ENCODE assay signal across 8 mouse cellular contexts in the genomic region with DNA sequence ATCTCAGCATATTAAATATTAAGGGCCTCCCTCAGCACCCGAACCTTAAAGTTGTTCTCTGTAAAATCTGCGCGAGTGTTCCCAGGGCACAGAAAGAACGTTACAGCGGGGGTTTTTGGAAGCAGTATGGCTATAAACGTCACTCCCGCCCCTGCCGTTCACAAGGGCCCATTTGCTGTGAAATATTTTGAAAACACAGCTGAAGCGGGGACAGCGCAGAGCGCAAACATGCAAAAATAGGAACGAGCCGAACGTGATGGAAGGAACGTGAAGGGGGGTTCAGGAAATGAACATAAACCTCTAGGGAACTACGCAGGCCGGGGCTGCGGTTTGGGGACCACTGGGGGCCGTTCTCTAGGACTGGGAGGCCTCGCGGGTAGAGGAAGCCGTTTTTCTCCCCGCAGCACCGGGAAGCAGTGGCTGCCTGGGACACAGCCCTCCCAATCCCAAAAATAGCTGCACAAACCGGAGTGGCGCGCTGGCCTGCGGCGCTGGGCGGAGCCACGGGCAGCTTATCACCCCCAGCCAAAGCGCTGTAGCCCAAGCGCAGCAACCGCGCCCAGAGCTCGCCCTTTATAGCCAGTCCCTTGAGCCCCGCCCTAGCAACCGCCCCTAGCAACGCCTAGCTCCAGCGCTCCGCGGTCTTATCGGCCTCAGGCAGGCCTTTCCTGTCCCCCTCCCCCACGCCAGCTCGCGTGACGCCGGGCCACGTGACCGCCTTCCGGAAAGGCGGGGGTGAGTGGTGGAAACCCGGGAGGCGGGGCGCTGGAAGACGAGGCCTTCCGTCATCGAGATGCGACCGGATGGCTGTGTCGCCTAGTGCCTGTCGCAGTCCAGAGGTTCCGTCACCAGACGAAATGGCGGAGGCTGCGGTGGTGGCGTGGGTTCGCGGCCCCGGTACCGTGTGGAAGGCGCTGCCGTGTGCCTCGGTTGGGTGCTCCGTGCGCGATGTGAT. TPM values are rescaled to one million over a fixed set of nuclear protein-coding genes. Genes with fewer than 3 reads are reported as not detected.
A peak's percentile ranks its signal among the peaks of the same experiment; 100 is the strongest.
DNase-seq lines count a peak whose midpoint lies in the region; ATAC-seq lines count a peak whose summit lies in the region.

Gene Sde2 (plus strand): TSS at position 812 of the 955 bp plus-strand sequence.

- peak within 1 kb of the TSS; percentile 97 for H3K9ac ChIP-seq in lung, embryonic 16.5 days (ENCODE audit: low read length)

- H3K27ac ChIP-seq in lung, embryonic 16.5 days (ENCODE audit: low read length) = peak within 1 kb of the TSS; percentile 100

- H3K36me3 ChIP-seq in lung, embryonic 16.5 days (ENCODE audit: control insufficient read depth, insufficient read depth, low read length) = no peaks in the 10 kb centered on the region

- H3K4me2 ChIP-seq in lung, embryonic 16.5 days (ENCODE audit: low read depth, low read length) = peak within 1 kb of the TSS; percentile 87

- no peaks in the 10 kb centered on the region for H3K9me3 ChIP-seq in lung, embryonic 16.5 days (ENCODE audit: control insufficient read depth, low read length)

- peaks cover 27% of the 10 kb centered on the region for H3K4me1 ChIP-seq in lung, embryonic 16.5 days (replicated peaks; ENCODE audit: control insufficient read depth, insufficient read depth, low read length)

- no peaks in the 10 kb centered on the region for H3K27me3 ChIP-seq in lung, embryonic 16.5 days (ENCODE audit: control insufficient read depth, insufficient read depth, low read depth, low read length)

- peak; percentile 97 for DNase-seq in MEL-GATA-1-ER (ENCODE audit: extremely low read depth, low read depth)
- peak; percentile 100 for DNase-seq in cerebellum, adult 8-10 months
- DNase-seq in forelimb bud, embryonic 11.5 days (ENCODE audit: low read depth, low spot score) = peak; percentile 100
- DNase-seq in layer of hippocampus, adult 9-10 months (ENCODE audit: low spot score) = peak; percentile 99
- peak; percentile 100 for DNase-seq in ovary, postnatal 10 days (ENCODE audit: low spot score)
- DNase-seq in thymus, postnatal 10 days (ENCODE audit: low spot score in 2 of 2) = peak; percentile 100

- ATAC-seq in hematopoietic stem cell, adult 5-6 weeks (replicated peaks in 1 of 2; ENCODE audit: insufficient read depth in 1 of 2, low FRiP score in 2 of 2, low TSS enrichment in 1 of 2, low read depth in 1 of 2, poor library complexity in 2 of 2, severe bottlenecking in 2 of 2) = peak; percentile 78 to 81
- peak; percentile 98 for ATAC-seq in lung, embryonic 16.5 days (ENCODE audit: low read depth)

- WGBS in lung, embryonic 16.5 days = under 1% methylated on average over 77 of the region's 77 CpGs

- H3K4me3 ChIP-seq in lung, embryonic 16.5 days (ENCODE audit: low read length) = peak within 1 kb of the TSS; percentile 93

RNA-seq across cellular contexts. Expression of gene Sde2, which starts in this region (rescaled TPM):
- total RNA-seq in hematopoietic stem cell, adult 5-6 weeks (2017) = 53.2 and 68.7 TPM in 2 replicates
- polyA plus RNA-seq in lung, embryonic 16.5 days (2015; fragmentation: Nextera tagmentation; extraction: Ambion mirVana) = 33.0 and 38.3 TPM in 2 replicates

Comparison
In these comparisons a context has a peak if more than half of its experiments do, and no peak if none do; other contexts are left out.
1. Peak in every context shown above with its lines: DNase-seq, ATAC-seq, H3K4me3 ChIP-seq and H3K27ac ChIP-seq.